Comparison of ENCODE assay signal across 8 mouse cellular contexts in the genomic region with DNA sequence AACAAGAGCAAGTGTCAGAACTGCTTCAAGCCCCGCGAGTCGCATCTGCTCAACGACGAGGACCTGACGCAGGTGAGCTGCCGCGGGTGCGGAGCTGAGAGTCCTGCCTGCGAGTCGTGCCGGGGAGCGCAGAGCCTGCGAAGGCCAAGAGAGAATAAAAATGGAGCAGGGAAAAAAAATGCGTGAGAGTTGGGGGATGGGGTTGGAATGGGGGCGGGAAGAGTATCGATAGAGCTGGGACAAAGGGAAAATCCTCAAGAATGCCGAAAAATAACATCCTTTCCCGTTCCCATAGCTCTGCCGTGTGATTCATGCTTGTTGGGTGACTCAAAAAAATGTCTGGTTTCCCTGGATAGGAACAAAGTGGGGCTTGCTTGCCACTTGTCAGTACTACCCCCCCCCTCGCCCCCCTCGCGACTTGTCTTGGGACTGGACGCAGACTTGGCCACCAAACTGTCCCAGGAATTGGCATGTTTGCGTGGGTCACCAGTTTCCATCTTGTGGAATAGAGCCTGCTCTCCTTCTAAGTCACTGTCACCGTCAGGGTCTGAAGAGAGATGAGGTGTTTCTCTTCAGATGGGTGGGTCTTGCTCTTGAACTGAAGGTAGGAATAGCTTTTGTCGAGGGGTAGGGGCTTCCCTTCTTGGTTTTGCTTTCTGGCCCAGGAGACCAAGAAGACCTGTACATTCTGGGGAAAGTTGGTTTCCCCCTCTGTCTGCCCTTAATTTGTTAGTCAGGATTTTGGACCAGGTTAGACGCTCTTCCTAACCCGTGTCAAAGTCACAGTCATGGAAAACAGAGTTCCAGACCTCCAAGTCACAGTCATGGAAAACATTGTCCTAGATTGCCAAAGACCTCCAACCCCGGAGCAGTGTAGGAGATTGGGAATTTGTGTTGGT. TPM values are rescaled to one million over a fixed set of nuclear protein-coding genes. Genes with fewer than 3 reads are reported as not detected.
A peak's percentile ranks its signal among the peaks of the same experiment; 100 is the strongest.
DNase-seq lines count a peak whose midpoint lies in the region; ATAC-seq and TF ChIP-seq lines count a peak whose summit lies in the region.

No protein-coding gene starts in this region.

- TF ChIP-seq RAD21 in MEL (IDR thresholded peaks at IDR 0.05; ENCODE audit: low read depth, low read length): no peak

- H3K4me2 ChIP-seq in embryonic facial prominence, embryonic 11.5 days (ENCODE audit: low read depth, low read length): peak overlapping the region; percentile 74
- peak overlapping the region; percentile 83 for H3K4me2 ChIP-seq in hindbrain, postnatal 0 days (ENCODE audit: low read depth, low read length)
- peak overlapping the region; percentile 90 for H3K4me2 ChIP-seq in liver, postnatal 0 days (ENCODE audit: low read depth, low read length)
- H3K4me2 ChIP-seq in stomach, embryonic 14.5 days (replicated peaks; ENCODE audit: low read depth, low read length): peak overlapping the region; percentile 93

- peak overlapping the region; percentile 83 for H3K9ac ChIP-seq in MEL (ENCODE audit: control insufficient read depth, low read depth, low read length, poor library complexity, severe bottlenecking)
- H3K9ac ChIP-seq in embryonic facial prominence, embryonic 11.5 days (replicated peaks; ENCODE audit: low read length): peak overlapping the region; percentile 89
- H3K9ac ChIP-seq in hindbrain, postnatal 0 days (replicated peaks; ENCODE audit: low read length): peak overlapping the region; percentile 76
- H3K9ac ChIP-seq in liver, postnatal 0 days (replicated peaks): peak overlapping the region; percentile 76
- H3K9ac ChIP-seq in stomach, embryonic 14.5 days (replicated peaks; ENCODE audit: low read depth, low read length): peak overlapping the region; percentile 86

- peaks cover 2 to 21% of the 10 kb centered on the region in 2 experiments; a peak in 2 of 4 replicates for H3K36me3 ChIP-seq in MEL (ENCODE audit: control insufficient read depth in 1 of 2, insufficient read depth in 2 of 2, low read length in 2 of 2)
- H3K36me3 ChIP-seq in embryonic facial prominence, embryonic 11.5 days (replicated peaks; ENCODE audit: control insufficient read depth, insufficient read depth, low read depth, low read length): no peaks in the 10 kb centered on the region
- H3K36me3 ChIP-seq in hindbrain, postnatal 0 days (ENCODE audit: insufficient read depth, low read length): no peaks in the 10 kb centered on the region
- H3K36me3 ChIP-seq in liver, postnatal 0 days (replicated peaks; ENCODE audit: insufficient read depth, low read length): no peaks in the 10 kb centered on the region
- no peaks in the 10 kb centered on the region for H3K36me3 ChIP-seq in stomach, embryonic 14.5 days (ENCODE audit: control insufficient read depth, insufficient read depth, low read length)

- no peak for TF ChIP-seq POLR2A in MEL (IDR thresholded peaks at IDR 0.05; ENCODE audit: control insufficient read depth in 1 of 2, insufficient read depth in 1 of 2, low read depth in 1 of 2, low read length in 2 of 2, poor library complexity in 1 of 2)

- H3K9me3 ChIP-seq in MEL (replicated peaks; ENCODE audit: insufficient read depth, low read length): no peaks in the 10 kb centered on the region
- H3K9me3 ChIP-seq in embryonic facial prominence, embryonic 11.5 days (replicated peaks; ENCODE audit: control insufficient read depth, low read length): no peaks in the 10 kb centered on the region
- H3K9me3 ChIP-seq in hindbrain, postnatal 0 days (ENCODE audit: low read length): no peaks in the 10 kb centered on the region
- H3K9me3 ChIP-seq in liver, postnatal 0 days (ENCODE audit: low read length): no peaks in the 10 kb centered on the region
- H3K9me3 ChIP-seq in stomach, embryonic 14.5 days (ENCODE audit: control insufficient read depth, low read depth, low read length): no peaks in the 10 kb centered on the region

- peaks cover 15 to 23% of the 10 kb centered on the region in 2 experiments; a peak in 3 of 4 replicates for H3K4me1 ChIP-seq in MEL (ENCODE audit: control insufficient read depth in 1 of 2, insufficient read depth in 2 of 2, low read length in 2 of 2)
- peaks cover 4% of the 10 kb centered on the region; the same call in 1 of the 2 replicates for H3K4me1 ChIP-seq in embryonic facial prominence, embryonic 11.5 days (ENCODE audit: control insufficient read depth, insufficient read depth, low read length)
- H3K4me1 ChIP-seq in hindbrain, postnatal 0 days (ENCODE audit: insufficient read depth, low read length): peaks cover 24% of the 10 kb centered on the region
- H3K4me1 ChIP-seq in liver, postnatal 0 days (ENCODE audit: insufficient read depth): peaks cover 24% of the 10 kb centered on the region
- peaks cover 28% of the 10 kb centered on the region for H3K4me1 ChIP-seq in stomach, embryonic 14.5 days (ENCODE audit: control insufficient read depth, insufficient read depth, low read length)

- H3K79me2 ChIP-seq in MEL (ENCODE audit: control insufficient read depth, insufficient read depth, low read length, poor library complexity): peaks cover 43% of the 10 kb centered on the region

- no peak for TF ChIP-seq CTCF in MEL (IDR thresholded peaks at IDR 0.05 in 2 of 3, conservative IDR thresholded peaks at IDR 0.05 in 1 of 3; ENCODE audit: control insufficient read depth in 1 of 3, insufficient read depth in 1 of 3, low read depth in 2 of 3, low read length in 3 of 3, poor library complexity in 1 of 3, severe bottlenecking in 1 of 3)
- no peak for TF ChIP-seq CTCF in hindbrain, postnatal 0 days (IDR thresholded peaks at IDR 0.05; ENCODE audit: low read depth)
- TF ChIP-seq CTCF in liver, postnatal 0 days (IDR thresholded peaks at IDR 0.05; ENCODE audit: low read depth): no peak

- no peak overlapping the region for H3K27ac ChIP-seq in MEL (ENCODE audit: control insufficient read depth, low read depth, low read length)
- 0 out of 2 replicates have a peak overlapping the region, but pooled peaks have one; percentile 74 for H3K27ac ChIP-seq in embryonic facial prominence, embryonic 11.5 days (replicated peaks; ENCODE audit: low read depth, low read length)
- H3K27ac ChIP-seq in hindbrain, postnatal 0 days: peak overlapping the region; percentile 92
- peak overlapping the region; percentile 91 for H3K27ac ChIP-seq in liver, postnatal 0 days (ENCODE audit: low read depth)
- peak overlapping the region; percentile 58 for H3K27ac ChIP-seq in stomach, embryonic 14.5 days (ENCODE audit: low read length)

- no peaks in the 10 kb centered on the region for H3K27me3 ChIP-seq in MEL (ENCODE audit: control insufficient read depth in 1 of 2, insufficient read depth in 2 of 2, low read length in 2 of 2)
- no peaks in the 10 kb centered on the region for H3K27me3 ChIP-seq in embryonic facial prominence, embryonic 11.5 days (ENCODE audit: control insufficient read depth, insufficient read depth, low read length)
- no peaks in the 10 kb centered on the region for H3K27me3 ChIP-seq in hindbrain, postnatal 0 days (ENCODE audit: insufficient read depth, low read length)
- no peaks in the 10 kb centered on the region for H3K27me3 ChIP-seq in liver, postnatal 0 days (ENCODE audit: insufficient read depth, low read length)
- H3K27me3 ChIP-seq in stomach, embryonic 14.5 days (ENCODE audit: control insufficient read depth, insufficient read depth, low read length): no peaks in the 10 kb centered on the region

- no peak for ATAC-seq in embryonic facial prominence, embryonic 11.5 days (replicated peaks; ENCODE audit: insufficient number of reproducible peaks, low FRiP score, low TSS enrichment, low read depth)
- no peak for ATAC-seq in hindbrain, postnatal 0 days
- ATAC-seq in liver, postnatal 0 days: peak; percentile 10
- no peak for ATAC-seq in stomach, embryonic 14.5 days (ENCODE audit: insufficient number of reproducible peaks, insufficient read depth, low FRiP score, low read depth)

- WGBS in embryonic facial prominence, embryonic 11.5 days: 5% methylated on average over 30 of the region's 30 CpGs
- WGBS in hindbrain, postnatal 0 days: 3% methylated on average over 29 of the region's 30 CpGs
- WGBS in liver, postnatal 0 days (ENCODE audit: insufficient replicate concordance): 6% methylated on average over 30 of the region's 30 CpGs
- WGBS in stomach, embryonic 14.5 days: 4% methylated on average over 30 of the region's 30 CpGs

- no peak for TF ChIP-seq EP300 in MEL (IDR thresholded peaks at IDR 0.05; ENCODE audit: low read depth in 1 of 2, low read length in 2 of 2)
- TF ChIP-seq EP300 in liver, postnatal 0 days (IDR thresholded peaks at IDR 0.05; ENCODE audit: low read depth): no peak

- peak; percentile 19 to 37 for DNase-seq in layer of hippocampus, postnatal 10 days (ENCODE audit: low spot score in 2 of 2)
- no peak for DNase-seq in layer of hippocampus, adult 18-20 months (ENCODE audit: low spot score in 2 of 2)
- DNase-seq in MEL (ENCODE audit: low read depth, low spot score): peak; percentile 45
- DNase-seq in embryonic facial prominence, embryonic 11.5 days (ENCODE audit: low spot score): peak; percentile 37
- peak; percentile 33 for DNase-seq in hindbrain, postnatal 0 days (ENCODE audit: low spot score)
- DNase-seq in liver, postnatal 0 days: peak; percentile 31
- DNase-seq in urinary bladder, postnatal 14 days (ENCODE audit: low spot score): no peak

- H3K4me3 ChIP-seq in MEL (ENCODE audit: control insufficient read depth in 1 of 2, insufficient read depth in 1 of 2, low read depth in 2 of 2, low read length in 2 of 2): peak overlapping the region; percentile 82 to 99
- H3K4me3 ChIP-seq in embryonic facial prominence, embryonic 11.5 days (ENCODE audit: low read depth, low read length): peak overlapping the region; percentile 70
- H3K4me3 ChIP-seq in hindbrain, postnatal 0 days (ENCODE audit: low read length): peak overlapping the region; percentile 74
- H3K4me3 ChIP-seq in liver, postnatal 0 days (ENCODE audit: low read depth, low read length): peak overlapping the region; percentile 72
- H3K4me3 ChIP-seq in stomach, embryonic 14.5 days (ENCODE audit: low read depth, low read length): peak overlapping the region; percentile 74

TF ChIP-seq in MEL, 35 proteins besides CTCF, POLR2A, EP300 and RAD21:
- TF ChIP-seq SIN3A (IDR thresholded peaks at IDR 0.05; ENCODE audit: low read length) (0 out of 2 replicates have a peak, but pooled peaks have one; percentile 42), ETS1 (IDR thresholded peaks at IDR 0.05; ENCODE audit: low read depth, low read length) (no peak)

RNA-seq across cellular contexts. Expression of gene Mprip, which starts 2.0 kb away (rescaled TPM):
- 100 to 1,000 TPM; 240 to 256 TPM for total RNA-seq in layer of hippocampus, postnatal 10 days (2021)
- 100 to 1,000 TPM; 283 to 287 TPM for total RNA-seq in layer of hippocampus, adult 18-20 months (2021)
- total RNA-seq in MEL (2012; rRNA removed): 131 and 142 TPM in 2 replicates
- polyA plus RNA-seq in MEL (2012; ENCODE audit: insufficient read depth in 1 of 2, insufficient read length in 2 of 2, low read depth in 1 of 2, low replicate concordance in 2 of 2, missing spikeins in 1 of 2): 100 to 1,000 TPM; 103 to 174 TPM
- polyA plus RNA-seq in embryonic facial prominence, embryonic 11.5 days (2014; fragmentation: Nextera tagmentation; extraction: Ambion mirVana): 63.9 and 64.8 TPM in 2 replicates
- total RNA-seq in hindbrain, postnatal 0 days (2014; rRNA removed): 149 and 178 TPM in 2 replicates
- 54.7 and 57.8 TPM in 2 replicates for polyA plus RNA-seq in hindbrain, postnatal 0 days (2015; fragmentation: Nextera tagmentation; extraction: Ambion mirVana)
- 14.2 and 14.3 TPM in 2 replicates for polyA plus RNA-seq in liver, postnatal 0 days (2015; fragmentation: Nextera tagmentation; extraction: Ambion mirVana)
- 68.8 and 69.1 TPM in 2 replicates for polyA plus RNA-seq in stomach, embryonic 14.5 days (2014; fragmentation: Nextera tagmentation; extraction: Ambion mirVana)

Comparison
In these comparisons a context has a peak if more than half of its experiments do, and no peak if none do; other contexts are left out.
1. DNase-seq: peak in layer of hippocampus, postnatal 10 days (2 of 2), MEL (single experiment), embryonic facial prominence, embryonic 11.5 days (single experiment), hindbrain, postnatal 0 days (single experiment) and liver, postnatal 0 days (single experiment); none in layer of hippocampus, adult 18-20 months (0 of 2) and urinary bladder, postnatal 14 days (single experiment).
2. Peak in every context shown above with its lines, with median percentiles within 50 percentile points of each other: H3K4me3 ChIP-seq, H3K9ac ChIP-seq and H3K4me2 ChIP-seq.